Mouse (Mus musculus) intestine, postnatal 0 days (tissue): ENCODE measurements around the gene Fndc5. TPM values are rescaled to one million over a fixed set of nuclear protein-coding genes. Genes with fewer than 3 reads are reported as not detected.

Experiments
- ATAC-seq: fragments of 200-750 bp; cut with Nextera tagmentation; 2 replicates; pipeline ENCODE4 v1.8.0; 2017; ENCODE audit warnings: mild to moderate bottlenecking, moderate TSS enrichment, moderate library complexity
- H3K27ac ChIP-seq: fragments of 300-500 bp; sonication (generic); 2 replicates; pipeline ENCODE4 v1.5.1; 2014; ENCODE audit warnings: mild to moderate bottlenecking, low read depth, low read length, moderate library complexity
- H3K27me3 ChIP-seq: fragments of 300-500 bp; sonication (generic); replicated peaks from 2 replicates; pipeline ENCODE4 v1.6.1; 2014; ENCODE audit warnings: low read length, mixed read lengths; ENCODE audit not compliant: control insufficient read depth, insufficient read depth
- H3K36me3 ChIP-seq: fragments of 300-500 bp; sonication (generic); 2 replicates; pipeline ENCODE4 v1.6.1; 2014; ENCODE audit warnings: mild to moderate bottlenecking, moderate library complexity; ENCODE audit not compliant: control insufficient read depth, insufficient read depth
- H3K4me1 ChIP-seq: fragments of 300-500 bp; sonication (generic); replicated peaks from 2 replicates; pipeline ENCODE4 v1.6.1; 2014; ENCODE audit warnings: antibody characterized with exemption, low read length, mixed read lengths; ENCODE audit not compliant: control insufficient read depth, insufficient read depth
- H3K4me2 ChIP-seq: fragments of 300-500 bp; sonication (generic); replicated peaks from 2 replicates; pipeline ENCODE4 v1.6.1; 2014; ENCODE audit warnings: low read depth, mild to moderate bottlenecking, moderate library complexity
- H3K4me3 ChIP-seq: fragments of 300-500 bp; sonication (generic); 2 replicates; pipeline ENCODE4 v1.5.1; 2014; ENCODE audit warnings: low read depth, low read length
- H3K9ac ChIP-seq: fragments of 300-500 bp; sonication (generic); 2 replicates; pipeline ENCODE4 v1.6.1; 2014; ENCODE audit warnings: mild to moderate bottlenecking, low read depth, low read length
- H3K9me3 ChIP-seq: fragments of 300-500 bp; sonication (generic); 2 replicates; pipeline ENCODE4 v1.6.1; 2016; ENCODE audit warnings: mixed run types; ENCODE audit not compliant: control insufficient read depth
- CTCF ChIP-seq: sonication (generic); IDR thresholded peaks from 2 replicates; pipeline ENCODE4 v1.5.1; 2016; ENCODE audit warnings: low read depth, mild to moderate bottlenecking, control low read depth, antibody characterized with exemption, moderate library complexity
- WGBS: fragments of 180-500 bp; shearing (Covaris S2); extraction: QIAGEN DNeasy Blood & Tissue Kit; methylation state at CpG from one replicate; pipeline ENCODE4 v1.1.7; 2014; 5-methylcytosine and 5-hydroxymethylcytosine counted together
- polyA plus RNA-seq: library from polyadenylated mRNA; unstranded; fragments of >200 nt; fragmentation: Nextera tagmentation; extraction: Ambion mirVana; gene quantifications from 2 replicates; pipeline ENCODE4 v1.2.1, GENCODE M21; 2015

The Fndc5 gene
- polyA plus RNA-seq, 1 experiment from 2014 or later, result 14.5 TPM

GRCm38 (mm10) chr4:129143509-129143908 is 6.7 kb downstream of the Fndc5 start:
- peaks cover 4% of the 10 kb centered on the region; the same call in 1 of the 2 replicates for H3K4me1 ChIP-seq
- no peak overlapping the region for H3K4me3 ChIP-seq
- H3K4me2 ChIP-seq, result no peak overlapping the region
- no peak overlapping the region for H3K27ac ChIP-seq
- TF ChIP-seq CTCF, result no peak
- no peaks in the 10 kb centered on the region; the same call in 1 of the 2 replicates for H3K36me3 ChIP-seq
- no peaks in the 10 kb centered on the region for H3K27me3 ChIP-seq
- H3K9me3 ChIP-seq, result no peaks in the 10 kb centered on the region
- WGBS, result 75% methylated on average over 5 of the region's 5 CpGs
- no peak for ATAC-seq
- no peak overlapping the region for H3K9ac ChIP-seq

GRCm38 (mm10) chr4:129144401-129145367 is 7.9 kb downstream of the Fndc5 start:
- no peak for TF ChIP-seq CTCF
- H3K36me3 ChIP-seq, result peaks cover 1% of the 10 kb centered on the region
- H3K4me3 ChIP-seq, result no peak overlapping the region
- WGBS, result 60% methylated on average over 16 of the region's 16 CpGs
- H3K27me3 ChIP-seq, result no peaks in the 10 kb centered on the region
- peaks cover 4% of the 10 kb centered on the region; the same call in 1 of the 2 replicates for H3K4me1 ChIP-seq
- H3K27ac ChIP-seq, result no peak overlapping the region
- no peak overlapping the region for H3K4me2 ChIP-seq
- no peaks in the 10 kb centered on the region for H3K9me3 ChIP-seq
- no peak for ATAC-seq
- H3K9ac ChIP-seq, result no peak overlapping the region

- Histone ChIP-seq H3K9ac (no peak overlapping the region), H3K4me3 (no peak overlapping the region), H3K4me1 (peaks cover 4% of the 10 kb centered on the region; the same call in 1 of the 2 replicates), H3K36me3 (peaks cover 5% of the 10 kb centered on the region), H3K9me3 (no peaks in the 10 kb centered on the region), H3K4me2 (no peak overlapping the region), H3K27ac (no peak overlapping the region), H3K27me3 (no peaks in the 10 kb centered on the region)
- no peak for TF ChIP-seq CTCF
- WGBS, result 33% methylated on average over 4 of the region's 4 CpGs
- ATAC-seq, result no peak
These were observed 8.6 kb downstream of the Fndc5 start for GRCm38 (mm10) chr4:129145411-129145810.

- Histone ChIP-seq H3K27ac (no peak overlapping the region), H3K36me3 (peaks cover 5% of the 10 kb centered on the region), H3K9me3 (no peaks in the 10 kb centered on the region), H3K4me3 (no peak overlapping the region), H3K27me3 (no peaks in the 10 kb centered on the region), H3K4me1 (peaks cover 4% of the 10 kb centered on the region; the same call in 1 of the 2 replicates), H3K9ac (no peak overlapping the region), H3K4me2 (no peak overlapping the region; the same call in 1 of the 2 replicates)
- WGBS, result 29% methylated on average over 4 of the region's 4 CpGs
- no peak for TF ChIP-seq CTCF
- ATAC-seq, result no peak
These were observed 9.1 kb downstream of the Fndc5 start for GRCm38 (mm10) chr4:129145943-129146342.

GRCm38 (mm10) chr4:129146392-129146791 is 9.6 kb downstream of the Fndc5 start:
- Histone ChIP-seq H3K27me3 (no peaks in the 10 kb centered on the region), H3K9me3 (no peaks in the 10 kb centered on the region), H3K27ac (no peak overlapping the region; the same call in 1 of the 2 replicates), H3K9ac (no peak overlapping the region), H3K4me2 (no peak overlapping the region), H3K36me3 (peaks cover 5% of the 10 kb centered on the region), H3K4me3 (no peak overlapping the region), H3K4me1 (peaks cover 4% of the 10 kb centered on the region; the same call in 1 of the 2 replicates)
- TF ChIP-seq CTCF, result no peak
- no peak for ATAC-seq
- WGBS, result 42% methylated on average over 2 of the region's 2 CpGs

GRCm38 (mm10) chr4:129147552-129148103 is 10.8 kb downstream of the Fndc5 start:
- no peaks in the 10 kb centered on the region; the same call in 1 of the 2 replicates for H3K4me1 ChIP-seq
- no peak overlapping the region for H3K4me3 ChIP-seq
- H3K9ac ChIP-seq, result no peak overlapping the region
- H3K4me2 ChIP-seq, result no peak overlapping the region
- no peaks in the 10 kb centered on the region for H3K9me3 ChIP-seq
- H3K36me3 ChIP-seq, result peaks cover 9% of the 10 kb centered on the region
- H3K27ac ChIP-seq, result no peak overlapping the region
- WGBS, result 82% methylated on average over 13 of the region's 13 CpGs
- ATAC-seq, result no peak
- no peaks in the 10 kb centered on the region for H3K27me3 ChIP-seq
- no peak for TF ChIP-seq CTCF
